Mouse (Mus musculus): ENCODE measurements around the gene Ccnd3.

DNA sequence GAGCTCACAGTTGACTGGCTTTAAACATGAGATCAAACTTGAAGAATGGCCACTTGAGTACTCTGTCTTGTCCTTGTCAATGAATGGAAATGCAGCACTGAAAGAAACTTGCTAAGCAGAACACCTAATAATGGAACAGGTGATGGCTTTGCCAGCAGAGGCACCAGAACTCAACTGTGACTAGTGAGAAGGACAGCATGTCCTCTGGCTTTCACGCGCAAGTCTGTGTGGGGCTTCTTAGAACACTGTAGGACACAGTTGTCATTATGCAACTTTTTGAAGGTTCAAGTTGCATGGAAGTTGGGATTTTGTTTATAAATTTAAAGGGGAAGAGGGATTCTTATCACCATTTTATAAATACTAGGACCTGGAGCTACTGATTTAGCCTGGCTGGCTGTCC, 120.2 kb downstream of the Ccnd3 start:
- no peak for TF ChIP-seq CTCF (IDR thresholded peaks at IDR 0.05; ENCODE audit: borderline replicate concordance, insufficient read depth, low read length)
- no peak for TF ChIP-seq POLR2A (IDR thresholded peaks at IDR 0.05; ENCODE audit: low read depth, low read length)
